Comparison of ENCODE assay signal across 25 mouse cellular contexts in genomic region chr16:73689274-73689673, GRCm38 (mm10).
DNase-seq lines count a peak whose midpoint lies in the region; ATAC-seq and TF ChIP-seq lines count a peak whose summit lies in the region.
"Had no signal": no experiment of that assay in that cellular context is flagged by ENCODE, and none has a peak within 500 bp of the region (broad histone marks: within the 10 kb centered on the region; RNA-seq: fewer than 3 reads in every experiment).

No protein-coding gene starts in this region.

- H3K4me1 ChIP-seq in hindbrain, embryonic 16.5 days (ENCODE audit: control insufficient read depth, insufficient read depth, low read depth, low read length) = no peaks in the 10 kb centered on the region
- H3K4me1 ChIP-seq in hindbrain, embryonic 12.5 days = no peaks in the 10 kb centered on the region
- H3K4me1 ChIP-seq in midbrain, postnatal 0 days (ENCODE audit: insufficient read depth, low read length) = no peaks in the 10 kb centered on the region
- no peaks in the 10 kb centered on the region for H3K4me1 ChIP-seq in midbrain, embryonic 13.5 days (replicated peaks)
- H3K4me1 ChIP-seq: embryonic facial prominence, embryonic 12.5 days; embryonic facial prominence, embryonic 15.5 days; heart, embryonic 10.5 days; heart, embryonic 13.5 days had no signal

- H3K36me3 ChIP-seq in hindbrain, embryonic 16.5 days (ENCODE audit: control insufficient read depth, insufficient read depth, low read length) = no peaks in the 10 kb centered on the region
- no peaks in the 10 kb centered on the region for H3K36me3 ChIP-seq in hindbrain, embryonic 12.5 days
- no peaks in the 10 kb centered on the region for H3K36me3 ChIP-seq in midbrain, postnatal 0 days (ENCODE audit: insufficient read depth, low read length)
- no peaks in the 10 kb centered on the region for H3K36me3 ChIP-seq in midbrain, embryonic 13.5 days
- H3K36me3 ChIP-seq: embryonic facial prominence, embryonic 12.5 days; embryonic facial prominence, embryonic 15.5 days; heart, embryonic 10.5 days; heart, embryonic 13.5 days; hindbrain, embryonic 13.5 days had no signal

- ATAC-seq in cerebellum, adult (ENCODE audit: insufficient number of reproducible peaks, low FRiP score, low TSS enrichment) = peak; percentile 56; the same call in 1 of the 2 replicates
- peak; percentile 74; the same call in 1 of the 2 replicates for ATAC-seq in hindbrain, embryonic 16.5 days
- ATAC-seq in hindbrain, embryonic 12.5 days (ENCODE audit: low FRiP score) = no peak
- ATAC-seq in midbrain, postnatal 0 days (ENCODE audit: low FRiP score) = no peak
- ATAC-seq in midbrain, embryonic 13.5 days = no peak
- ATAC-seq: activated CD4-positive, CD25-positive, alpha-beta regulatory T cell, adult 4 months; forebrain, embryonic 16.5 days; intestine, postnatal 0 days had no signal

- no peak overlapping the region; the same call in 1 of the 2 replicates for H3K4me2 ChIP-seq in hindbrain, embryonic 16.5 days (ENCODE audit: low read length)
- no peak overlapping the region for H3K4me2 ChIP-seq in hindbrain, embryonic 12.5 days (replicated peaks)
- H3K4me2 ChIP-seq in midbrain, postnatal 0 days (ENCODE audit: low read depth, low read length, poor library complexity, severe bottlenecking) = no peak overlapping the region
- no peak overlapping the region for H3K4me2 ChIP-seq in midbrain, embryonic 13.5 days (replicated peaks)
- H3K4me2 ChIP-seq: embryonic facial prominence, embryonic 12.5 days; embryonic facial prominence, embryonic 15.5 days; heart, embryonic 13.5 days; hindbrain, embryonic 13.5 days had no signal

- WGBS in hindbrain, embryonic 16.5 days = 49% methylated on average over 11 of the region's 11 CpGs
- WGBS in hindbrain, embryonic 12.5 days = 72% methylated on average over 11 of the region's 11 CpGs
- WGBS in midbrain, postnatal 0 days = 71% methylated on average over 11 of the region's 11 CpGs
- WGBS in midbrain, embryonic 13.5 days = 77% methylated on average over 11 of the region's 11 CpGs

- no peak for DNase-seq in cerebellum, adult 9-11 months
- peak; percentile 56 to 72 for DNase-seq in cerebellum, postnatal 14 days
- no peak for DNase-seq in cerebellum, adult 9-10 months
- peak; percentile 43 for DNase-seq in midbrain, postnatal 0 days (ENCODE audit: low spot score)
- DNase-seq: adrenal gland, adult 8-10 months; adrenal gland, postnatal 25 days; cerebellum, adult 18-20 months; gastrocnemius, postnatal 10 days; gastrocnemius, postnatal 36 days; heart, adult 2 months; heart, postnatal 14 days; heart, postnatal 4 days; kidney, adult 2 months had no signal

- no peaks in the 10 kb centered on the region for H3K27me3 ChIP-seq in hindbrain, embryonic 16.5 days (replicated peaks; ENCODE audit: control insufficient read depth, insufficient read depth, low read length)
- no peaks in the 10 kb centered on the region for H3K27me3 ChIP-seq in hindbrain, embryonic 12.5 days
- H3K27me3 ChIP-seq in midbrain, postnatal 0 days (ENCODE audit: insufficient read depth, low read length) = no peaks in the 10 kb centered on the region
- no peaks in the 10 kb centered on the region for H3K27me3 ChIP-seq in midbrain, embryonic 13.5 days
- H3K27me3 ChIP-seq: embryonic facial prominence, embryonic 12.5 days; embryonic facial prominence, embryonic 15.5 days; heart, embryonic 13.5 days; hindbrain, embryonic 13.5 days had no signal

- no peak for TF ChIP-seq CTCF in midbrain, postnatal 0 days (IDR thresholded peaks at IDR 0.05)

- H3K9ac ChIP-seq in hindbrain, embryonic 16.5 days (ENCODE audit: low read depth, low read length) = no peak overlapping the region
- H3K9ac ChIP-seq in hindbrain, embryonic 12.5 days = no peak overlapping the region
- H3K9ac ChIP-seq in midbrain, postnatal 0 days (replicated peaks; ENCODE audit: low read length, poor library complexity, severe bottlenecking) = no peak overlapping the region
- no peak overlapping the region for H3K9ac ChIP-seq in midbrain, embryonic 13.5 days (replicated peaks)
- H3K9ac ChIP-seq: embryonic facial prominence, embryonic 12.5 days; embryonic facial prominence, embryonic 15.5 days; heart, embryonic 13.5 days; hindbrain, embryonic 13.5 days had no signal

- no peaks in the 10 kb centered on the region for H3K9me3 ChIP-seq in hindbrain, embryonic 16.5 days (ENCODE audit: control insufficient read depth, low read length)
- no peaks in the 10 kb centered on the region for H3K9me3 ChIP-seq in hindbrain, embryonic 12.5 days (replicated peaks)
- no peaks in the 10 kb centered on the region for H3K9me3 ChIP-seq in midbrain, postnatal 0 days (ENCODE audit: low read length)
- no peaks in the 10 kb centered on the region for H3K9me3 ChIP-seq in midbrain, embryonic 13.5 days
- H3K9me3 ChIP-seq: embryonic facial prominence, embryonic 12.5 days; embryonic facial prominence, embryonic 15.5 days; heart, embryonic 10.5 days; heart, embryonic 13.5 days; hindbrain, embryonic 13.5 days had no signal

- H3K4me3 ChIP-seq in hindbrain, embryonic 16.5 days (ENCODE audit: low read length) = no peak overlapping the region
- H3K4me3 ChIP-seq in hindbrain, embryonic 12.5 days = no peak overlapping the region
- no peak overlapping the region for H3K4me3 ChIP-seq in midbrain, postnatal 0 days (ENCODE audit: low read depth, low read length)
- no peak overlapping the region for H3K4me3 ChIP-seq in midbrain, embryonic 13.5 days (replicated peaks)
- H3K4me3 ChIP-seq: embryonic facial prominence, embryonic 12.5 days; embryonic facial prominence, embryonic 15.5 days; heart, adult 2 months; heart, embryonic 10.5 days; heart, embryonic 13.5 days; hindbrain, embryonic 13.5 days had no signal

- H3K27ac ChIP-seq in hindbrain, embryonic 16.5 days (ENCODE audit: low read depth, low read length) = no peak overlapping the region
- no peak overlapping the region for H3K27ac ChIP-seq in hindbrain, embryonic 12.5 days
- no peak overlapping the region for H3K27ac ChIP-seq in midbrain, postnatal 0 days (ENCODE audit: low read depth, low read length)
- no peak overlapping the region for H3K27ac ChIP-seq in midbrain, embryonic 13.5 days
- H3K27ac ChIP-seq: embryonic facial prominence, embryonic 12.5 days; embryonic facial prominence, embryonic 15.5 days; heart, adult 2 months; heart, embryonic 10.5 days; heart, embryonic 13.5 days; hindbrain, embryonic 13.5 days had no signal

Comparison
In these comparisons a context has a peak if more than half of its experiments do, and no peak if none do; other contexts are left out.
1. ATAC-seq: peak in cerebellum, adult (single experiment) and hindbrain, embryonic 16.5 days (single experiment); none in hindbrain, embryonic 12.5 days (single experiment), midbrain, postnatal 0 days (single experiment) and midbrain, embryonic 13.5 days (single experiment).
2. DNase-seq: peak in cerebellum, postnatal 14 days (2 of 2) and midbrain, postnatal 0 days (single experiment); none in cerebellum, adult 9-11 months (single experiment) and cerebellum, adult 9-10 months (single experiment).